Mouse (Mus musculus) ES-Bruce4 (cell line): ENCODE measurements around the gene Runx2. TPM values are rescaled to one million over a fixed set of nuclear protein-coding genes. Genes with fewer than 3 reads are reported as not detected.

Experiments
- H3K27ac ChIP-seq: 2 replicates; pipeline ENCODE4 v1.5.1; 2012; ENCODE audit warnings: low read length, inconsistent platforms; ENCODE audit not compliant: insufficient read depth
- H3K27me3 ChIP-seq: 2 replicates; pipeline ENCODE4 v1.6.1; 2012; ENCODE audit warnings: mild to moderate bottlenecking, low read length, inconsistent platforms; ENCODE audit not compliant: control insufficient read depth, poor library complexity, insufficient read depth, severe bottlenecking
- H3K36me3 ChIP-seq: 2 replicates; pipeline ENCODE4 v1.6.1; 2012; ENCODE audit warnings: inconsistent platforms, mild to moderate bottlenecking, low read length, moderate library complexity; ENCODE audit not compliant: control insufficient read depth, poor library complexity, insufficient read depth, severe bottlenecking
- H3K4me1 ChIP-seq: one replicate; pipeline ENCODE4 v1.8.1; 2011; ENCODE audit warnings: low read length; ENCODE audit not compliant: control insufficient read depth, insufficient read depth
- H3K4me3 ChIP-seq: 2 replicates; pipeline ENCODE4 v1.5.1; 2011; ENCODE audit warnings: low read depth, mild to moderate bottlenecking, low read length
- H3K9ac ChIP-seq: 2 replicates; pipeline ENCODE4 v1.6.1; 2012; ENCODE audit warnings: low read depth, mild to moderate bottlenecking, inconsistent platforms; ENCODE audit not compliant: poor library complexity, severe bottlenecking
- H3K9me3 ChIP-seq: replicated peaks from 2 replicates; pipeline ENCODE4 v1.6.1; 2012; ENCODE audit warnings: mild to moderate bottlenecking, low read length, inconsistent platforms; ENCODE audit not compliant: control insufficient read depth, poor library complexity, insufficient read depth, severe bottlenecking
- CTCF ChIP-seq: IDR thresholded peaks from one replicate; pipeline ENCODE4 v1.8.1; 2011; ENCODE audit warnings: low read depth, low read length
- EP300 ChIP-seq: IDR thresholded peaks from 2 replicates; pipeline ENCODE4 v1.6.1; 2011; ENCODE audit warnings: low read depth, low read length; ENCODE audit not compliant: insufficient read depth
- POLR2A ChIP-seq: IDR thresholded peaks from one replicate; pipeline ENCODE4 v1.8.1; 2011; ENCODE audit warnings: low read length; ENCODE audit not compliant: insufficient read depth
- polyA plus RNA-seq: library from polyadenylated mRNA; stranded (reverse); fragments of >200 nt; gene quantifications from 2 replicates; pipeline ENCODE4 v1.2.4, GENCODE M21; 2011; ENCODE audit warnings: low read depth; ENCODE audit not compliant: missing spikeins, insufficient read depth, insufficient read length

Runx2 gene
- polyA plus RNA-seq, 1 experiment = 0.39 TPM

DNA sequence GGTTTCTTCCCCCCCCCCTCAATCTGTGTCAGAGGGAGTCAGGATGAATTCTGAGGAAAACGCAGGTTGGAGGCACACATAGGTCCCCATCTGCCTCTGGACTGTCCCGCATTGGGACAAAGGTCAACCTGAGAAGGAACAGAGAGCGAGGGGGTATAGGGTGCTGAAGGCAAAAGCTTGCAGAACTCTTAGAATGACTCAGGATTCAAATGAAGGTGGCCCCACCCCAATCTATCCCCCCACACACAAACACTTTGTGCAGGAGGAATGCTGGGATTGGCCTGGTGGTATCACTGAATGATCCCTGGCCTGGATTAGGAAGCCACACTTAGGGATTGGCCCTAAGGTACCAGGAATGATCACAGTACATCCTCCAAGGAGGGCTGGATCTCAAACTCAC is 208.8 kb downstream of the Runx2 start:
- Histone ChIP-seq H3K4me3 (no peak overlapping the region), H3K9ac (no peak overlapping the region), H3K27me3 (no peaks in the 10 kb centered on the region), H3K27ac (no peak overlapping the region), H3K36me3 (no peaks in the 10 kb centered on the region), H3K9me3 (no peaks in the 10 kb centered on the region), H3K4me1 (no peaks in the 10 kb centered on the region)
- TF ChIP-seq EP300 (no peak), CTCF (no peak), POLR2A (no peak)

DNA sequence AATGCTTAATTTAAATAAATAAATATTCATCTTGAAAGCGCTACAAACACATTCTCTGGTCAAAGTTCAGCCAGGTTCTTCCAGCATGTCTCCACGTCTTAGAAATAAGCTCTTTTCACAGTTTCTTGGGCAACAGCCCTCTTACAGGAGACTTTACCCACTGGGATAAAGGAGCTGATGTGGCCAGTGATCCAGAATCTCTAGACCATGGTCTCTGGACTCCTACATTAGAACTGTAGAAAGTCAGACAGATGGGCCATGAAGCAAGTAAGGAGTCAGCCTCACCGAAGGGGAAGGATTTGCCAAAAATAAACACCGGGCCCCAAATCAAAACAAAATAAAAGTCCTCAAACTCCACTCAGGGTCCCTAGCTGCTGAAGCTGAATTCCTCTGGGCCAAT is 211.4 kb downstream of the Runx2 start:
- no peaks in the 10 kb centered on the region for H3K27me3 ChIP-seq
- no peaks in the 10 kb centered on the region for H3K4me1 ChIP-seq
- TF ChIP-seq CTCF = no peak
- no peak for TF ChIP-seq EP300
- no peak for TF ChIP-seq POLR2A
- H3K9ac ChIP-seq = no peak overlapping the region
- no peaks in the 10 kb centered on the region for H3K36me3 ChIP-seq
- no peak overlapping the region for H3K4me3 ChIP-seq
- no peaks in the 10 kb centered on the region for H3K9me3 ChIP-seq
- no peak overlapping the region for H3K27ac ChIP-seq

DNA sequence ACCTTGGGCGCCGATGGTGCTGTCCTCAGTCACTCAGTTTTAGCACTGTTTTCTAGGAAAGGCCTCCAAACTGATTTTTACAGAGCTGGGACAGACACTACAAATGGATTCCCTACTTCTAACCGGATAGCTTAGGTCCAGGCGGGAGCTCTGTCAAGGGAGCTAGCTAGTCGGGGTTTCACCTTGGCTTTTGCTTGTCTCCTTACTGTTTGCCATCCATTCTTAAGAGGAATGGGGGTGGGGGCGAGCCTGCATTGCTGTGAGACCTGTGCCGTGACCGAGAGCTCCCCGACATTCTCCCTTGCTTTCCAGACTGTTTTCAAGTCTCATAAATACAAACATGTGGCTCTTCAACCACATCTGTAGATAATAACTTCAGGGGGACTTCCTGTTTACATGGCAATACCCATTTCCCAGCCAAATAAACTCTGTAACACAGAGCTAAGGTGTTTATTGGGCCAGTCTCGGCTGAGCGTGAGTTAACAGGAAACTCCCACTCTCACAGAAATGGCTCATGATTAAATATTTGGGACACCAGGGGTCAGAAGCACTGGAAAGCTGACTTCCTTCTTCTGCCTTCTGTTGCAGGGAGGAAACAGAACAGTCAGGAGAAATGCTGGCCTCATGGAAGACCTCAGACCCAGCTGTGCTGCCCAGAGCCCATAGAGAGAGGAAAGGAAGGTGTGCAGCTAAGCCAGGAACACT is 213.1 kb downstream of the Runx2 start:
- H3K9ac ChIP-seq = no peak overlapping the region

DNA sequence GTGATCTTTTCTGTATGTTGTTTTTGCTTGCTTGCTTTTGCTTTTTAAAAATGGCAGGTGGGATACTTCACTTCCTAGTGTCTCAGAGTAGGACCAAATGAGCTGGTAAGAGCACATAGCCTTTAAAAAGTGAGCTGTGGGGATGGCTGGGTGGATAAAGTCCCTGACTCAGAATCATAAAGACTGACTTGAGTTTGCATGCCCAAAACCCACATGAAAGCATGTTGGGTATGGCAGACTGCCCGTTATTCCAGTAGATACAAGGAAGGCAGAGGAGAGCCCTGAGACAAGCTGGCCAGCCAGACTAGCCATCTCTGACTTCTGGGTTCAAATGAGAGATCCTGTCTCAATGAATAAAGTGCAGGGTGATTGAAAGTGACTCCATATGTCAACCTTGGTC is 214.7 kb downstream of the Runx2 start:
- no peaks in the 10 kb centered on the region for H3K9me3 ChIP-seq
- TF ChIP-seq POLR2A (no peak), EP300 (no peak), CTCF (no peak)
- no peaks in the 10 kb centered on the region; the same call in 1 of the 2 replicates for H3K27me3 ChIP-seq
- no peaks in the 10 kb centered on the region for H3K36me3 ChIP-seq
- H3K4me3 ChIP-seq = no peak overlapping the region
- H3K9ac ChIP-seq = no peak overlapping the region
- no peaks in the 10 kb centered on the region for H3K4me1 ChIP-seq
- H3K27ac ChIP-seq = no peak overlapping the region

More for the DNA sequence above, 213.1 kb downstream of the Runx2 start:
- Histone ChIP-seq H3K9me3 (no peaks in the 10 kb centered on the region), H3K4me1 (no peaks in the 10 kb centered on the region), H3K4me3 (no peak overlapping the region), H3K27ac (no peak overlapping the region), H3K36me3 (no peaks in the 10 kb centered on the region), H3K27me3 (no peaks in the 10 kb centered on the region; the same call in 1 of the 2 replicates)
- TF ChIP-seq POLR2A = no peak
- no peak for TF ChIP-seq CTCF

DNA sequence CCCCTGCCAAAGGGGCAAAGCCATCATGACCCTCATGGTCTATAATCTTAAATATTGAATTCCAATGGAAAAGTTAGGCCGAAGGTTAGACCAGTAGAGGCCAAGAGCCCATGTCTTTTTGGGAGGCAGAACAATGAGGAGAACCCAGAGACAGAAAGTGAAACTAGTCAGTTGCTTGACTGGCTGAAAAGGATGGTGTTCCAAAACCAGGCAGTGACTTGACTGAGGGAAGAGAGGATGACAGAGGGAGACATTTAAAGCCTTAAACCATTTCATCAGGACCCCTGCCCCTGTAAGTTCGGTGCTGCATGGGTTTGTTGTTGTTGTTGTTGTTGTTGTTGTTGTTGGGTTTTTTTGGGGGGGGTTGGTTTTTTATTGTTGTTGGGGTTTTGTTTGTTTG is 215.5 kb downstream of the Runx2 start:
- TF ChIP-seq POLR2A (no peak), CTCF (no peak), EP300 (no peak)
- no peak overlapping the region for H3K4me3 ChIP-seq
- H3K36me3 ChIP-seq = no peaks in the 10 kb centered on the region

DNA sequence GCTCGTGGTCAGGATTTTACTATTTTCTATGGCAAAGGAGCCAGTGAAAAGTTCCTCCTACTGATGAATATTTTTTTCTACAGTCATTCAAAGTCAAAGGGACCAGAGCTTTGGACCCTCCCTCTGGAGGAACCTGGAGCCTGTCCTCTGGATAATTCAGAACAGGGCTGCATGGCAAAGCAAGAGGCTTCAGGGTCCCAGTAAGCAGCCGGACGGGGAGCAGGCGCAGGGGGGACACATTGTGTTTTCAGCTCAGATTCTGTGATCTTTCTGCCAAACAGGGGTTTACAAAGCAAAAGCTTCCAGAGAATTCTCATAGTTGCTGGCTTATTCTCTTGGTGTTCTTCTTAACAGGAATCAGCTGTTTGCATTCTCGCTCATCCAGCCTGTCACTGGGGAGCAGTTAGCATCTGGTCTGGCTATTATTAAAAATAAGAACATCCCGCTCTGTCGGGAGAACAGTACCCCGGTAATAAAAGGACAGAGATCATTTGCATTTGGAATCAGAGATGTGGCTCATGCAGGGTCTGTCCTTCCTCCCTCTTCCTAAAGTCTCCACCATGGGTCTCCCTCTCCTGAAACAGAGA is 216.6 kb downstream of the Runx2 start:
- Histone ChIP-seq H3K4me1 (no peaks in the 10 kb centered on the region), H3K27ac (no peak overlapping the region)

More for the DNA sequence above, 215.5 kb downstream of the Runx2 start:
- Histone ChIP-seq H3K9me3 (no peaks in the 10 kb centered on the region), H3K4me1 (no peaks in the 10 kb centered on the region), H3K27me3 (no peaks in the 10 kb centered on the region; the same call in 1 of the 2 replicates), H3K9ac (no peak overlapping the region), H3K27ac (no peak overlapping the region)

More for the DNA sequence above, 216.6 kb downstream of the Runx2 start:
- Histone ChIP-seq H3K27me3 (no peaks in the 10 kb centered on the region; the same call in 1 of the 2 replicates), H3K36me3 (no peaks in the 10 kb centered on the region), H3K9me3 (no peaks in the 10 kb centered on the region), H3K9ac (no peak overlapping the region), H3K4me3 (no peak overlapping the region)
- no peak for TF ChIP-seq POLR2A
- no peak for TF ChIP-seq EP300
- no peak for TF ChIP-seq CTCF
